Mouse (Mus musculus): ENCODE measurements at regions not wholly inside any gene's neighbourhood (a gene's known extent, or its start where the extent isn't known, plus 50 kb on each side); places are given as distances from the start of the nearest gene placed in this dataset.

DNA sequence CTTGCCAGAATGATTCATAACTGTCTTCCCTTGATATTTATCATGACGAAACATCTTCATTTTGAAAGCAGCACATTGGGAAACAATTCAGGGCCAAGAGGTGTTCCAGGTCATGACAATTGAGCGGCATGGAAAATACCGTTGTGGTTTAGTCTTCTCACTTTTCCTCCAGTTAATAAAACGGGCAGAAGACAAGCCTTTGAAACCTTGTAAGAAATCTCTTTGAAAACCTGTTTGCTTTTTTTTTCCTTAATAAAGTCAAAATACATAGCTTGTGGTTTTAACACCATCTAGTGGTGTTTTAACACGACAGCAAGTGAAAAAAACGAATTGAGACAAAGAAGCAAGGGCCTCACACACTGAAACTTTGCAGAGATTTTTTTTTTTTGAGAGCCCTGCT is 1389.0 kb upstream of the Acvr2a start:
- DNase-seq (ENCODE audit: low read depth, low spot score): no peak

DNA sequence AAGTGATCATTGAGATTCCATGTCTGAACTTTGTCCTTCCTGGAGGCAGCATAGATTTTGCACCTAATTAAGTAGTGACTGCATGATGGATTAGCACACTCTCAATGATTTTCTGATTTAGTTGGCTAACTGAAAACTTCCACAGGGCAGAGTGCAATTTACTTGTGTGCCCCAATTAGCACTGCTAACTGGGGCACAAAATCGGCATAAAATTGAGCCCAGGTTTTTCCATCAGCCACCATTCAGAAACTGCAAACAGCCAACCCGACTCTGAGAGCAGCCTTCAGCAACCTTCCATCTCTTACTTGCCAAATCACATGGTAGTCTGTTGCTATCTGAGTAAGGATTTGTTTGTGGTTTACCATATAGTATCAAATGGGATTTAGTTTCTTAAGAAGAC is 1384.1 kb upstream of the Acvr2a start:
- no peak for DNase-seq (ENCODE audit: low read depth, low spot score)

- no peak for DNase-seq (ENCODE audit: low read depth, low spot score)
Observed at GRCm38 (mm10) chr2:47466043-47466442, 1347.9 kb upstream of the Acvr2a start.

DNA sequence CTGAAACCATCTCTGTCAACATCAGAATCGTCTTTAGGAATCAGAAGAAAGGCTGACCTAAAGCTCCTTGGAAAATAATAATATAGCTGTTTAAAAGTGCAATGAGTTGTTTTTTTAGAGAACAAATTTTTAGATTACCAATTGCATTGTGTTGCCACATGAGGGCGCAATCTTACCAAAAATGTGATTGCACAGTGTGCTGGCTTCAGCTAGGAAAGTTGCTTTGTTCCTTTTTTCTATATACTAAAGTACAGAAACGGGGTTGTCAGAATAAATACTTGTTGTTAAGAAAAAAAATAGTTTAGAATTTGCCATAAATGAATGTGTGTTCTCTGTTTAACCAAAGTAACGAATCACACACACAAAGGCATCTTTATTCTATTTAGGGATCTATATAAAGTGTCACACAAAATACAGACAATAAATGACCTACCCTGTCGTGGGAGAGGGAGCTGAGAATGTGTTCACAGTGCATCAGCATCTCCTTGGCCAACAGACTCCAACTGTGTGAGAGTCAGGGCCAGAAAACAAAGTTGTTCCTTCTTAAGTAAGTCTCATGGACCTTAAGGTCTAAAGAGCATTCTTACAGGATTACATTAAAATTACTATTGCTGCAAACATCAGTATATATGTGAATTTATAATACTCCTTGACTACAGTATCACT is 1321.9 kb upstream of the Acvr2a start:
- peak; percentile 17 for DNase-seq (ENCODE audit: low read depth, low spot score)

All from embryo, embryonic 11.5 days (tissue).